Mouse (Mus musculus) neural tube, embryonic 15.5 days (tissue): ENCODE measurements around the gene Sec24b. TPM values are rescaled to one million over a fixed set of nuclear protein-coding genes. Genes with fewer than 3 reads are reported as not detected.

ENCODE experiments used
- ATAC-seq: fragments of 200-750 bp; cut with Nextera tagmentation; 2 replicates; pipeline ENCODE4 v1.8.0; 2017; ENCODE audit warnings: mild to moderate bottlenecking, moderate TSS enrichment, moderate library complexity; ENCODE audit not compliant: low FRiP score
- H3K27ac ChIP-seq: fragments of 300-500 bp; sonication (generic); replicated peaks from 2 replicates; pipeline ENCODE4 v1.5.1; 2015; ENCODE audit warnings: mild to moderate bottlenecking, inconsistent platforms
- H3K27me3 ChIP-seq: fragments of 300-500 bp; sonication (generic); replicated peaks from 2 replicates; pipeline ENCODE4 v1.6.1; 2015; ENCODE audit warnings: inconsistent platforms
- H3K36me3 ChIP-seq: fragments of 300-500 bp; sonication (generic); 2 replicates; pipeline ENCODE4 v1.6.1; 2015; ENCODE audit warnings: inconsistent platforms
- H3K4me1 ChIP-seq: fragments of 300-500 bp; sonication (generic); 2 replicates; pipeline ENCODE4 v1.6.1; 2015; ENCODE audit warnings: inconsistent platforms
- H3K4me2 ChIP-seq: fragments of 300-500 bp; sonication (generic); 2 replicates; pipeline ENCODE4 v1.6.1; 2015; ENCODE audit warnings: inconsistent platforms, mild to moderate bottlenecking, moderate library complexity
- H3K4me3 ChIP-seq: fragments of 300-500 bp; sonication (generic); replicated peaks from 2 replicates; pipeline ENCODE4 v1.5.1; 2015; ENCODE audit warnings: mild to moderate bottlenecking, inconsistent platforms
- H3K9ac ChIP-seq: fragments of 300-500 bp; sonication (generic); replicated peaks from 2 replicates; pipeline ENCODE4 v1.6.1; 2015; ENCODE audit warnings: mild to moderate bottlenecking, inconsistent platforms
- H3K9me3 ChIP-seq: fragments of 300-500 bp; sonication (generic); replicated peaks from 2 replicates; pipeline ENCODE4 v1.6.1; 2016; ENCODE audit warnings: inconsistent platforms
- WGBS: fragments of 180-500 bp; shearing (Covaris S2); methylation state at CpG from one replicate; pipeline ENCODE4 v1.1.7; 2015; ENCODE audit warnings: mixed read lengths; 5-methylcytosine and 5-hydroxymethylcytosine counted together
- polyA plus RNA-seq: library from polyadenylated mRNA; unstranded; fragments of >200 nt; fragmentation: Nextera tagmentation; extraction: Ambion mirVana; gene quantifications from 2 replicates; pipeline ENCODE4 v1.2.1, GENCODE M21; 2015

The Sec24b gene
- polyA plus RNA-seq, 1 experiment from 2014 or later = 30.4 TPM

- Histone ChIP-seq H3K4me3 (no peak overlapping the region), H3K4me1 (peaks cover 8% of the 10 kb centered on the region; the same call in 1 of the 2 replicates), H3K9me3 (no peaks in the 10 kb centered on the region), H3K27me3 (no peaks in the 10 kb centered on the region; the same call in 1 of the 2 replicates), H3K36me3 (no peaks in the 10 kb centered on the region), H3K27ac (no peak overlapping the region), H3K4me2 (no peak overlapping the region), H3K9ac (no peak overlapping the region)
- WGBS = 77% methylated on average over 2 of the region's 2 CpGs
- no peak for ATAC-seq
These were observed 120.6 kb downstream of the Sec24b start for GRCm38 (mm10) chr3:129940780-129941179.

- no peak overlapping the region for H3K4me2 ChIP-seq
- no peaks in the 10 kb centered on the region for H3K36me3 ChIP-seq
- WGBS = 44% methylated on average over 7 of the region's 7 CpGs
- no peaks in the 10 kb centered on the region; the same call in 1 of the 2 replicates for H3K27me3 ChIP-seq
- no peaks in the 10 kb centered on the region for H3K9me3 ChIP-seq
- no peak overlapping the region for H3K27ac ChIP-seq
- H3K4me3 ChIP-seq = no peak overlapping the region
- H3K4me1 ChIP-seq = peaks cover 8% of the 10 kb centered on the region; the same call in 1 of the 2 replicates
- no peak for ATAC-seq
- no peak overlapping the region for H3K9ac ChIP-seq
These were observed 122.3 kb downstream of the Sec24b start for GRCm38 (mm10) chr3:129939058-129939457.

DNA sequence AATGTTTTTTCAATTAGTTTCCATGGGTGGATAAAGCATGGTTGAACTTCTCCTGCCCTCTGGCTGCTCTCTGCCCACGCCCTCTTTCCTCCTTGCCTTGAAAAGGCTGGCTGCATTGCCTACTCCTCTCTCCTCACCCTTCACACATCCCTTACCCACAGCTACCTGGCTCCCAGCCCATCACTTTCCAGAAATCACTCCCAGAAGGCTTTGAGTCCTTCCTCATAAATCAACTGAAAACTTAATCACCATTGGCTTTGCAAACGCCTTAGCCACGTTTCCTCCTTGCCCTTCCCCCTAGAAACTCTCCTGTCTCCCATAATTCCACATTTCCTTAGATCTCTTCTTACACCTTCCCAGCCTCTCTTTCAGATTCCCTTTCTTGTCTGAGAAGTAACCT lies 123.5 kb downstream of the Sec24b start:
- Histone ChIP-seq H3K9ac (no peak overlapping the region), H3K27ac (no peak overlapping the region), H3K4me2 (no peak overlapping the region), H3K27me3 (no peaks in the 10 kb centered on the region; the same call in 1 of the 2 replicates), H3K36me3 (no peaks in the 10 kb centered on the region), H3K4me3 (no peak overlapping the region), H3K4me1 (peaks cover 8% of the 10 kb centered on the region; the same call in 1 of the 2 replicates), H3K9me3 (no peaks in the 10 kb centered on the region)
- ATAC-seq = no peak
- 42% methylated on average over 3 of the region's 3 CpGs for WGBS

DNA sequence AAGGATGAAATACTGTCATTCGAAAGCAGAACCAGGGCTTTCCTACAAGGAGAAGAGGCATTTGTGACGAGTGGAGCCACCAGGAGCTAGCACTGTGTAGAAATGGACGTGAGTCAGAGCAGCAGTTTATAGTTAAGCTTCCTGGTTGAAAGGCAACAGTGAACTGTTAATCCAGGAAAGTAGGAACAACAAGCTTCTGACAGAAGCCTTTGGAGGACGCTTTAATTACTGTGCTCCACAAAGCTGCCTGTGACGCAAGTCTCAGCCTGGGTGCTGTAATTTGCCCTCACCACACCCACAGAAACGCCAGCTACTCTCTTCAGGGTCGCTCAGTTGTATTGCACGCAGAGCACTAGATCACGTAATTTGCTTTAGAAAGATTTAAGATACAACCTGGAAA lies 124.8 kb downstream of the Sec24b start:
- Histone ChIP-seq H3K4me3 (no peak overlapping the region), H3K4me2 (no peak overlapping the region), H3K9me3 (no peaks in the 10 kb centered on the region), H3K27me3 (no peaks in the 10 kb centered on the region; the same call in 1 of the 2 replicates), H3K9ac (no peak overlapping the region), H3K4me1 (peaks cover 8% of the 10 kb centered on the region; the same call in 1 of the 2 replicates), H3K36me3 (no peaks in the 10 kb centered on the region), H3K27ac (no peak overlapping the region)
- 37% methylated on average over 9 of the region's 9 CpGs for WGBS
- ATAC-seq = no peak

Other genes starting within 250 kb of the Sec24b start
- gene Rrh, start 239.0 kb downstream of the Sec24b start, polyA plus RNA-seq = 0.14 TPM in 1 of 2 replicates, not detected in the other
- gene Gar1, start 230.2 kb downstream of the Sec24b start, polyA plus RNA-seq = 45.1 and 55.5 TPM in 2 replicates
- 0.73 and 1.1 TPM in 2 replicates for gene Cfi, start 225.7 kb downstream of the Sec24b start, polyA plus RNA-seq
- gene Pla2g12a, start 182.9 kb downstream of the Sec24b start, polyA plus RNA-seq = 37.5 and 43.4 TPM in 2 replicates
- gene Casp6, start 160.1 kb downstream of the Sec24b start, polyA plus RNA-seq = 20.3 and 41.2 TPM in 2 replicates
- gene Mcub, start 91.3 kb downstream of the Sec24b start, polyA plus RNA-seq = 8.2 and 16.6 TPM in 2 replicates
- 5.2 and 6.9 TPM in 2 replicates for gene Col25a1, start 69.9 kb upstream of the Sec24b start, polyA plus RNA-seq